Comparison of ENCODE assay signal across 9 mouse cellular contexts in genomic region chr8:117422343-117422742, GRCm38 (mm10).
DNase-seq lines count a peak whose midpoint lies in the region; ATAC-seq and TF ChIP-seq lines count a peak whose summit lies in the region.
"Had no signal": no experiment of that assay in that cellular context is flagged by ENCODE, and none has a peak within 500 bp of the region (broad histone marks: within the 10 kb centered on the region; RNA-seq: fewer than 3 reads in every experiment).

No protein-coding gene starts in this region.

- peaks cover 33% of the 10 kb centered on the region for H3K4me1 ChIP-seq in heart, embryonic 12.5 days (replicated peaks)
- H3K4me1 ChIP-seq in cortical plate, adult 2 months (ENCODE audit: control insufficient read depth, insufficient read depth, low read length) = peaks cover 16% of the 10 kb centered on the region
- H3K4me1 ChIP-seq in intestine, embryonic 15.5 days (replicated peaks) = peaks cover 4% of the 10 kb centered on the region; the same call in 1 of the 2 replicates
- H3K4me1 ChIP-seq: embryonic facial prominence, embryonic 13.5 days had no signal

- no peak overlapping the region for H3K9ac ChIP-seq in heart, embryonic 12.5 days
- no peak overlapping the region for H3K9ac ChIP-seq in intestine, embryonic 15.5 days
- H3K9ac ChIP-seq: embryonic facial prominence, embryonic 13.5 days had no signal

- no peak for TF ChIP-seq CTCF in cortical plate, adult 2 months (IDR thresholded peaks at IDR 0.05; ENCODE audit: extremely low read depth, insufficient read depth, low read length)

- DNase-seq in heart, adult 8-10 months (ENCODE audit: low spot score) = no peak
- peak; percentile 35 to 60 for DNase-seq in left cerebral cortex, adult 18-20 months (ENCODE audit: low spot score in 2 of 2)
- no peak for DNase-seq in left cerebral cortex, adult 11 months (ENCODE audit: low spot score)
- DNase-seq in right cerebral cortex, postnatal 10 days (ENCODE audit: low spot score in 2 of 2) = peak; percentile 65 to 76

- peaks cover 43% of the 10 kb centered on the region for H3K36me3 ChIP-seq in heart, embryonic 12.5 days
- peaks cover 18% of the 10 kb centered on the region for H3K36me3 ChIP-seq in intestine, embryonic 15.5 days

- no peaks in the 10 kb centered on the region for H3K9me3 ChIP-seq in heart, embryonic 12.5 days (replicated peaks)
- no peaks in the 10 kb centered on the region for H3K9me3 ChIP-seq in intestine, embryonic 15.5 days
- H3K9me3 ChIP-seq: embryonic facial prominence, embryonic 13.5 days had no signal

- no peak for TF ChIP-seq POLR2A in cortical plate, adult 2 months (IDR thresholded peaks at IDR 0.05; ENCODE audit: extremely low read depth, insufficient read depth, low read length)

- H3K27me3 ChIP-seq in heart, embryonic 12.5 days (replicated peaks) = no peaks in the 10 kb centered on the region
- H3K27me3 ChIP-seq in intestine, embryonic 15.5 days (replicated peaks) = no peaks in the 10 kb centered on the region
- H3K27me3 ChIP-seq: embryonic facial prominence, embryonic 13.5 days had no signal

- no peak overlapping the region for H3K4me3 ChIP-seq in heart, embryonic 12.5 days
- H3K4me3 ChIP-seq in cortical plate, adult 2 months (ENCODE audit: insufficient read depth, low read length) = no peak overlapping the region
- no peak overlapping the region for H3K4me3 ChIP-seq in intestine, embryonic 15.5 days (replicated peaks)
- H3K4me3 ChIP-seq: embryonic facial prominence, embryonic 13.5 days; myocyte had no signal

- peak overlapping the region; percentile 54 for H3K4me2 ChIP-seq in heart, embryonic 12.5 days
- no peak overlapping the region for H3K4me2 ChIP-seq in intestine, embryonic 15.5 days (replicated peaks)
- H3K4me2 ChIP-seq: embryonic facial prominence, embryonic 13.5 days had no signal

- ATAC-seq in heart, embryonic 12.5 days (ENCODE audit: insufficient number of reproducible peaks, low FRiP score) = no peak
- no peak for ATAC-seq in intestine, embryonic 15.5 days

- peak overlapping the region; percentile 76 for H3K27ac ChIP-seq in heart, embryonic 12.5 days (ENCODE audit: poor library complexity, severe bottlenecking)
- H3K27ac ChIP-seq in cortical plate, adult 2 months (ENCODE audit: insufficient read depth, low read length) = peak overlapping the region; percentile 10
- no peak overlapping the region for H3K27ac ChIP-seq in intestine, embryonic 15.5 days
- H3K27ac ChIP-seq: embryonic facial prominence, embryonic 13.5 days had no signal

- WGBS in heart, embryonic 12.5 days = 78% methylated on average over 6 of the region's 6 CpGs
- WGBS in intestine, embryonic 15.5 days = 88% methylated on average over 6 of the region's 6 CpGs

Comparison
In these comparisons a context has a peak if more than half of its experiments do, and no peak if none do; other contexts are left out.
1. DNase-seq: peak in left cerebral cortex, adult 18-20 months (2 of 2) and right cerebral cortex, postnatal 10 days (2 of 2); none in heart, adult 8-10 months (single experiment) and left cerebral cortex, adult 11 months (single experiment).